Mouse (Mus musculus): ENCODE measurements around the gene Insl3.
"Not testable (repeated sequence)": the region's sequence is repeated elsewhere in the genome, so short reads cannot be mapped to it uniquely, and the experiment has no call there.

The Insl3 gene

GRCm38 (mm10) chr8:71676803-71677202 is 12.2 kb upstream of the Insl3 start:
- DNase-seq (ENCODE audit: low read depth, low spot score): no peak

GRCm38 (mm10) chr8:71677555-71677954 is 11.5 kb upstream of the Insl3 start:
- no peak for DNase-seq (ENCODE audit: low read depth, low spot score)

DNA sequence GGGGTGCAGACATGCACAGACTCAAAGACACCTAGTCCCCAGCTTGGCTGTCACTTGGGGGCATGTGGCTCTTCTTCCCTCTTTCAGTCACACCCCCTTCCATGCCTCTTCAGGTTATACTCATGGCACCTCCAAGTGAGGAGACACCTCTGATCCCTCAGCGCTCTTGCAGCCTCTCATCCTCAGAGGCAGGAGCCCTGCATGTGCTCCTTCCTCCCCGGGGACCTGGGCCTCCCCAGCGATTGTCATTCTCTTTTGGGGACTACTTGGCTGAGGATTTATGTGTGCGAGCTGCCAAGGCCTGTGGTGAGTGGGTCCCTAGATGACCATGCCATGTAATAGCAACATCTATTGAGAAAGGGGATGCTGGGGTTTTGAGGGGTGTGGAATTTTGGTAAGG is 10.8 kb upstream of the Insl3 start:
- no peak for DNase-seq (ENCODE audit: low read depth, low spot score)

DNA sequence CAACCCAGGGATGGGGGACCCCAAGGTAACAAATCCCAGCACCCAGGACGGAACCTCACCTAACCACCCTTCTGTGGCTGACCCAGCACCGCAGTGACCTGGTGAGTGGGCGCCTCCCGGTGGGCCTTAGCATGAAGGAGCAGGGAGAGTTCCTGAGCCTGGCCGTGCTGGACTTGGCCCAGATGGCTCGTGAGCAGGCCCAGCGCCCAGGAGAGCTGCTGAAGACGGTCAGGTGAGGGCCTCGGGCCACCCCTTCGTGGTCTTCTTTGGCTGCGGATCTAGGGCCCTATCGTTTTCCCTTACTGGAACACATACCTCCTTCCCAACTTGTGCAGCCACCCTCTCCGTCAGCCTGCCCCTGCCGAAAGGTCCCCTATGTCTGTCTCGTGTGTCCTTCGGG is 9.9 kb upstream of the Insl3 start:
- no peak for DNase-seq (ENCODE audit: low read depth, low spot score)

- no peak for DNase-seq (ENCODE audit: low read depth, low spot score)
Measured at GRCm38 (mm10) chr8:71679550-71680168, 9.4 kb upstream of the Insl3 start.

DNA sequence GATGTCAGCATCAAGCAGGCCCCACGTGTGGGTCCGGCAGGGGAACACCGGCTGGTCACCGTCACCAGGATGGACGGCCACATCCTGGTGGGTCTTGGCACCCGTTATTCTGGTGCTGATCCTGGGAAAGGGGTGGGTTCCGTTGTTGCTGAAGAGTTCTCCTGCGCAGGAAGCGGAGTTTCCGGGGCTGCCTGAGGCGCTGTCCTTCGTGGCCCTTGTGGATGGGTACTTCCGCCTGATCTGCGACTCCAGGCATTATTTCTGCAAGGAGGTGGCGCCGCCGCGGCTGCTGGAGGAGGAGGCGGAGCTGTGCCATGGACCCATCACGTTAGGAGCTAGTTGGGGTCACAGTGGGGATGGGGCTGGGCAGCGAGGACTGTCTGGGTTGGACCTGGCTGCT is 8.5 kb upstream of the Insl3 start:
- DNase-seq (ENCODE audit: low read depth, low spot score): no peak

GRCm38 (mm10) chr8:71681369-71681915 is 7.6 kb upstream of the Insl3 start:
- no peak for DNase-seq (ENCODE audit: low read depth, low spot score)

DNA sequence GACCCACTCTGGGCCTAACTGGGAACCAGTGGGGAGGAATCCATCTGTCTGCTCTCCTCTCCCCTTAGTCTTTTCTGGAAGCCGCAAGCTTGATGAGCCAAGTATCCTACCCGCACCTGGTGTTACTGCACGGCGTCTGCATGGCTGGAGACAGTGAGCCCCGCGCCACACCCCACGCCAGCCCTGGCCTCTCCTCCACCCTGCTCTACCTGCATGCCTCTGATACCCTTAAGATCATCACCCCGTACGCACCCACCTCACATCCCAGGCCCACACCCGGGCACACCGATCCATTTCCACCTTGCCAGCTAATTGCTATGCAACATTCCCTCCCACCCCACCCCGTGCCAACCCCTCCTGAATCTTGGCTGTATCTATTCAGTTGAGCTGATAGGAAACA is 6.2 kb upstream of the Insl3 start:
- no peak for DNase-seq (ENCODE audit: low read depth, low spot score)

GRCm38 (mm10) chr8:71684701-71685100 is 4.3 kb upstream of the Insl3 start:
- DNase-seq (ENCODE audit: low read depth, low spot score): no peak

GRCm38 (mm10) chr8:71685573-71685972 is 3.4 kb upstream of the Insl3 start:
- no peak for DNase-seq (ENCODE audit: low read depth, low spot score)

GRCm38 (mm10) chr8:71686143-71686734 is 2.8 kb upstream of the Insl3 start:
- DNase-seq (ENCODE audit: low read depth, low spot score): no peak

DNA sequence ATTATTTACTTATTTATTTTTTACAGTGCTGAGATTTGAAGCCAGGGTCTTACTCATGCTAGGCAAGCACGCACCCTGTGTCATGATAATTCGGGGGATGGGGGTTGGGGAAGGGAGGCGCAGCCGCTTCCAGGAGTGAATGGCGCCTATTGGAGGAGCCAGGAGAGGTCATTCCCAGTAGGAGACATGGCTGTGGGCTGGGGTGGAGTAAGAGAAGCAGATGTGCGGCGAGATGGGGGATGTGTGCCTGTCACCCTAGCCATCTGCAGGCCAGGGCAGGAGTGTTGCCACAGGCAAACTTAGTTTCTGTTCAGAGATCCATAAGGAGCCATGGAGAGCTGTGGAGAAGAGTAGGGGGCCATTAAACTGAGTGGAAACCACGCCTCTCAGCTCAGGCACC is 1.4 kb upstream of the Insl3 start:
- no peak for DNase-seq (ENCODE audit: low read depth, low spot score)

DNA sequence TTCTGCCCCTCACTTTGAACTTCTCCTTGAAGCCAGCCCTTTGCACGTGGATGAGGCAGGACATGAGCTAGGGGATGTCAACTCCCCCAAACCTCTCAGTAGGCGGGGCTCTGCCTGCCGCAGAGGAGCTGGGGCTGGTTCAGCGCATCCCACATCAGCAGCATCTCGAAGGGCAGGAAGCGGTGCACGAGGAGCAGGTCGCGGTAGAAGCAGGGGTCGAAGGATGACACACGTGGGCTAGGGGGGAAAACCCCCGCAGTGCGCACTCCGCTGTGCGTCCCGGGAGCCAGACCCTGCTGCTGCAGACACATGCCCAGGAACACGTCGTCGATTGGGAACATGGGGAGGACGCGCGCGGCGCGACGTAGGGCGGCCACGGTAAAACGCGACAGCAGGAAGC is 3.5 kb downstream of the Insl3 start:
- no peak for DNase-seq (ENCODE audit: low read depth, low spot score)

- DNase-seq (ENCODE audit: low read depth, low spot score): no peak
Measured at GRCm38 (mm10) chr8:71693166-71694041, 4.4 kb downstream of the Insl3 start.

- DNase-seq (ENCODE audit: low read depth, low spot score): not testable (repeated sequence)
Measured at GRCm38 (mm10) chr8:71695456-71695855, 6.4 kb downstream of the Insl3 start.

DNA sequence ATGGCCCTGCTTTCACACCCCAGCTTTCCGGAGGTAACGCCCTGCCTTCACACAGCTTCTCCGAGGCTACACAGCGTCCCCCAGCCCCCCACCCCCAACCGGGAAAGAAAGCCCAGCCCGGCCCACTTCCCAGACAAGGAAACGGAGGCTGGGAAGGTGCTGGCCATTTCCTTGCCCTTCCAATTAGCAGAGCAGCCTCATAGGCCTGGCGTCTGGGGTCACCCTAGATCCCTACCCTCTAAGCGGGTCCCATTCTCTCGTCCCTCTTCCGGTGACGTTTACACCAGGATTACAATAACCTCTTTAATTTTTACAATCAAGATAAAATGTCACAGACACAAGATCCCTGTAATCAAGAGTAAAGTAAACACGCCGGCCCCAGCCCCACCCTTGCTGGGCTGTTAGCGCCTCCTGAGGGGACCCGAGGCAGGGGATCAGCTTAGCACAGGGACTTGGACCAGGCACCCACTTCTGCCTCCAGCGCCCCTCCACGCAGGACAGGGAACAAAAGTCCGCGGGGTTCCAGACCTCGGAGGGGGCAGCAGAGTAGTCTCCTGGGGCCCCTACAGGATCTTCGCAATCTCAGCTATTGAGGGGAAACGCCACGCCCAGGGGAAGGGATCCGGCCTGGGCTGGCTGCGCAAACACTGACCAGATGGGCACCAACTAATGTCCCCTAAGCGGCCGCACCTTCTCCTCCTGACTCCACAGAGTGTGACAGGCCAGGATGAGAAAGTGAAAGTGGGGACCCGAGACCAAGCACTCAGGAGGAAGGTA is 11.7 kb downstream of the Insl3 start:
- no peak for DNase-seq (ENCODE audit: low read depth, low spot score)

DNA sequence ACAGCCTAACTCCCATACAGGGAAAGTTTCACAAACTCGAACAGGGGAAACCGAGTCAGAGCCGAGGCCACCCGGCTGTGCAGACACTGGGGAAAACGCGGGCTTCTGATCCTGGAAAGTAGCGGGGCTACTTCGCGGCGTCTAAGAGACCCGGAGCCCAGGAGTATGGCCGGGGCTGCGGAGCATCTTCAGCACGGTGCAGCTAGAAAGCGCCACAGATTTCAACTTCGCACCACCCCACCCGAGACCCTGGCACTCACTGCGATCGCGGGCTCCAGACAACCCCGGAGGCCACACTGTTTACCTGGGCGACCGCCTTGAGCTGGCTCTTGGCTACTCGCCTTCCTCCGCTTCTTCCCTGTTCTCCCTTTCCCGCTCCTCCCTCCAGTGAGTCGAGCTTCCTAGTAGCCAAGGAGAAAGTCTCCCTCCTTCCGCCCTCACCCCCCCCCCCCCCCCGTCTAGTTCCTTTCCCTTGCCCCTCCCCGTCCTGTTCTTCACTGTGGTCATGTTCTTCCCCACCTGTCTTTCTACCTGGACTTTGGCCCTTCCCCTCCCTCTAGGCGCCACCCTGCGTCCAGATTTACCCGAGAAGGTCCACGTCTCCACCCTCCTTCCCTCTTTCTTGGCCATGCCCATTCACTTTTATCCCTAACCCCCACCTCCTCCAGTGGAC is 12.5 kb downstream of the Insl3 start, which contains the start of gene B3gnt3:
B3gnt3 (minus strand) TSS at position 376 of the 673 bp plus-strand sequence.
- DNase-seq (ENCODE audit: low read depth, low spot score): no peak

GRCm38 (mm10) chr8:71702087-71702432 is 13.0 kb downstream of the Insl3 start:
- DNase-seq (ENCODE audit: low read depth, low spot score): no peak

DNA sequence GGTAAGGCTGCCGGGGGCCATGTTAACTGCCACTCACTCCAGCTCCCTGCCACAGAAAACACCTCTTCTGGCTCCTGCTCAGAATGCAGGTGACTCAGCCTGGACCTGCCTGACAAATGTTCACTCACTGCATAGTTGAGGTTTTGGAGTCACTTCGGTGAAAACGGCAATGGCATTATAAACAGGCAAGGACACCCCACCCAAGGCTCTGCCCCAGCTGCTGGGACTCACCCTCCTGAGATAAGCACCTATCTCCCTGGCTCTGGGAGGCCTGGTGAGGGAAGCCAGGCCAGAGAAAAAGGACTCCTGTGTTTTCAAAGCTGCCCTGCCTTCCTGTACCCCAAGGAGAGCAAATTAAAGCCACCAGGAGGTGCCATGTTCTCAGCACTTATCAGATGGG is 13.9 kb downstream of the Insl3 start:
- DNase-seq (ENCODE audit: low read depth, low spot score): no peak

- not testable (repeated sequence) for DNase-seq (ENCODE audit: low read depth, low spot score)
Measured at GRCm38 (mm10) chr8:71703400-71703799, 14.4 kb downstream of the Insl3 start.

DNA sequence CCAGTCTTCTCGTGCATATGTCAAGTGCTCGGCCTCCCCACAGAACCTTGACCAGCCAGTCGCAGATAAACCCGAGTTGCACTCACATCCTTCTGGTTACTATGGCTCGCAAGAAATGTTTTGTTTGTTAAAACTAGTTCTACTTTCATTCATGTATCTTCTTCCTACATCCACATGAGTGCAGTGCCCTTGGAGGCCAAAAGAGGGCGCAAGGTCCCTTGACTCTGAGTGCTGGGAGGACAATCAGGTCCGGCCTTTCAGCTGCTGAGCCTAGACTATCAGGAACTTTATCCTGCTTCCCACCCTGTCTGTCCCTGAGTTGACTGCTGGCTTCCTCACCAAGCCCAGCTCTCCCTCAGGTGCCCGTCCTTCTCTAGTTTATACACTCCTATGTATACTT is 18.9 kb downstream of the Insl3 start:
- peak; percentile 46 for DNase-seq (ENCODE audit: low read depth, low spot score)

All from embryo, embryonic 11.5 days (tissue).